Mouse (Mus musculus): ENCODE results near the gene Psip1.
"Not testable (repeated sequence)": the region's sequence is repeated elsewhere in the genome, so short reads cannot be mapped to it uniquely, and the experiment has no call there.

The Psip1 gene

DNA sequence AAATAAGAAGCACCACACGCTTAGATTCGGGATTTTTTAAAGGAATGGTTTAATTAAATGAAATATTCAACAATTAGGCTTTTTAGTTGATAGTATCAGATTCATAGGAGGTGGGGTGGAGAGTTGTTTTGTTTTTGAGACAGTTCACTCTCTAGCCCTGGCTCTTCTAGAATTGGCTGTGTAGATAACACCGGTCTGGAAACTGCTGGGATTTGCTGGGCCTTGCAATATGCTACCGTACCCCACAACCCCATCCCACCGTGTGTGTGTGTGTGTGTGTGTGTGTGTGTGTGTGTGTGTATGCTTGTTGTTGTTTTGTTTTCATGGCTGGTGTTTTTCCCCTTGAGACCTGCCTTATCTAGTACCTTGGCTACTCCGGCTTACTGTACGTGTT is 14.8 kb upstream of the Psip1 start:
- DNase-seq (ENCODE audit: extremely low read depth, low read depth, low spot score) = no peak

DNA sequence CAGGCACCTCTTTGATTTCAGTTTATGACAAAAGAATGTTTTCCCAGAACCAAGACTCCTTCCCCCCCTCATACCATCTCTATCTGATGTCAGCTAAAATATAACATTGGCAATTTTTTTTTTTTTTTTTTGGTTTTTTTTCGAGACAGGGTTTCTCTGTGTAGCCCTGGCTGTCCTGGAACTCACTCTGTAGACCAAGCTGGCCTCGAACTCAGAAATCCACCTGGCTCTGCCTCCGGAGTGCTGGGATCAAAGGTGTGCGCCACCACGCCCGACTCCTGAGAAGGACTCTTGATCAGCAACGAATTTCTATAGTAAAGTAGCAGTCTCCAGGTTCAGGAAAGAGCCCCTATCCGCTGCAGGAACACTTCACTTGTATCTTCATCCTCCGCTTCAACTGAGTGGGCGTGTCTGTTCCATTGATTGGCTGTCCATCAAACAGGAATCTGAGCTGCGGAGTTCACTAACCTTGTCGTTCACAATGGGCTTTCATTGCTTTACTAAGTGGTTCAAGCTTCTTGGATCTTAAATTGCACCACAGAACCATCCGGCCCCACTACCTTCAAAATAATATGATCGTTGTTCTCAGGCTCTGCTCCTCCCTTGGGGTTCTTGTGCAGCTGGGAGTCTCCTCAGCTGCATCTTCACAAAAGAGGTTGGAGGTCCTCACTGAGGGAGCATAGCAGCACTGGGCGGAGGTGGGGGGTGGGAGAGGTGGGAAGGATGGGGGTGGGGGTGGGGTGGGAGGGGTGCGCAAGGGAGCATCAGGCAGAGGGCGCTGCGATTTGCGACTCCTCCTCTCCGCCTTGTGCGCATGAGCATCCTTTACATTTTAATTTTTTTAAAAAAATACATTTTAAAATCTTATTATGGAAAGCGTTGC is 14.1 kb upstream of the Psip1 start:
- DNase-seq (ENCODE audit: extremely low read depth, low read depth, low spot score) = no peak

DNA sequence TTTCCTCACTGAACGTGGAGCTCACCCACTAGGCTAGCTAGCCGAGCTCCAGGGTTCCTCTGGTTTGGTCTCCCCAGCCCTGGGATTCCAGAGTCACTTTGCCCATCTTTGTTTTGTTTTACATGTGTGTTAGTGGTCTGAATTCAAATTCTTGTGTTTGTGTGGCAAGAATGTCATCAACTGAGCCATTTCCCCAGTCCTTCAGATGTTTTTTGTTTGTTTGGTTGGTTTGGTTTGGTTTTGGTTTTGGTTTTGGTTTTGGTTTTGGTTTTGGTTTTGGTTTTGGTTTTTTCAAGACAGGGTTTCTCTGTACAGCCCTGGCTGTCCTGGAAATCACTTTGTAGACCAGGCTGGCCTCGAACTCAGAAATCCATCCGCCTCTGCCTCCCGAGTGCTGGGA is 10.8 kb upstream of the Psip1 start:
- not testable (repeated sequence) for DNase-seq (ENCODE audit: extremely low read depth, low read depth, low spot score)

DNA sequence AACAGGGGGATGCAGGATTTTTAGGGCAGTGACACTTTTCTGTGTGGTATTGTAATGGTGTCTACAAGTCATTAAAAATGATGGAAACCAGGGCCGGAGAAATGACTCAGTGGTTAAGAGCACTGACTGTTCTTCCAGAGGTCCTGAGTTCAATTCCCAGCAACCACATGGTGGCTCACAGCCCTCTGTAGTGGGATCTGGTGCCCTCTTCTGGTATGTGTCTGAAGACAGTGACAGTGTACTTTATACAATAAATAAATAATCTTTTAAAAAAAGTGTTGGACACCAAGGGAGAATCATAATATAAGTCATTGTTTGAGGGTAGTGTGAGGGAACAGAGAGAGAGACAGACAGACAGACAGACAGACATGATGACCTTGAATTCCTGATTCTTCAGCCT is 6.9 kb upstream of the Psip1 start:
- DNase-seq (ENCODE audit: extremely low read depth, low read depth, low spot score) = no peak

DNA sequence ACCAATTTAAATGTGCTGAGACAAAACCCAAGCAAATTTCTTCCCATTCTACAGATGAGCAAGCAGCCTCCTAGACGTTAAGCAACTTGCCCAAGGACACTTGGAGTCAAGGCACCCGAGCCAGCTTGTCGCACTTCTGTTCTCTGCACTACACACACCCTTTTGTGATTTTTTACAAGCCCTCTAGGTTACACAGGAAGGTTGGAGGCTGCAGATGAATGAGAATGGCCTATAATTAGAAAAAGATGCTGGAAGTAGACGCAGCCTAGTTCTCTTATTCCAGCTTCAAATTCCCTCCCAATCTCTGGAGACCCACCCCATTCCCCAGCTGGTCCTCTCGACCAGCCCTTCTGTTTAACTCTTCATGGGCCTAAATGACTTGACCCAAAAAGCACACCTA is 2.9 kb upstream of the Psip1 start:
- DNase-seq (ENCODE audit: extremely low read depth, low read depth, low spot score) = no peak

DNA sequence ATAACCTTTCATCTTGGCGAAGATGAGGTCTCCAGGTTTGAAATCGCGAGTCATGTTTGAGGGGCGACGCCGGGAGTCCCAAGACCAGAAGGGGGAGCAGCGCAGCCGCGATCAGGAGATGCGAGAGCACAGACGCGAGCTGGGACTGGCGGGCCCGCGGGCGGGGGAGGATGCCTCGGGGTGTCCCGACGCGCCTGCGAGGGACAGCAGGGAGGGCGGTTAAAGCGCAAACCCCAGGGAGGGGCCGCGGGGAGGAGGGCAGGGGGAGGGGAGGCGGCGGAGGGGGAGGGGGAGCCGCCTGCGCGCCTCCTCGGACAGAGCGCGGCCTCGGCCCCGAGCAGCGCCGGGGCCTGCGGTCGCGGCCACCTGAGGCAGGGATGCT is 533 bp downstream of the Psip1 start:
- DNase-seq (ENCODE audit: extremely low read depth, low read depth, low spot score) = no peak

DNA sequence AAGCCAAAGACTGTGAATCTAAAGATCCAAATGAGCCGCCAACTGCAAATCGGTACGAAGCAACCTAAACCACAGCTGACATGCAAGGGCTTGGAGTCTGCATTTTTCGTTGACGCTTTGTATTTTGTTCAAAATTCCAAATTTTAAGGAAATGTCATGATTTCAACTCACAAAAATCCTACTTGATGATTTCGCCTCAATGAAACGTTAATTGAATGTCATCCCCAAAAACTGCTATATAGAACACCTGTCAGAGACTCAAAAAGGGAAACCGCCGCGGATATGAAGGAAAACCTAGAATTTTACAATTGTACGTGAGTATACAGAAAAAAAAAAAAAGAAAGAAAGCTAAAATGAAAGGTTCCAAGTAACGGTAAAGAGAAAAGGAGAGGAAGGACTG is 1.0 kb downstream of the Psip1 start:
- DNase-seq (ENCODE audit: extremely low read depth, low read depth, low spot score) = no peak

DNA sequence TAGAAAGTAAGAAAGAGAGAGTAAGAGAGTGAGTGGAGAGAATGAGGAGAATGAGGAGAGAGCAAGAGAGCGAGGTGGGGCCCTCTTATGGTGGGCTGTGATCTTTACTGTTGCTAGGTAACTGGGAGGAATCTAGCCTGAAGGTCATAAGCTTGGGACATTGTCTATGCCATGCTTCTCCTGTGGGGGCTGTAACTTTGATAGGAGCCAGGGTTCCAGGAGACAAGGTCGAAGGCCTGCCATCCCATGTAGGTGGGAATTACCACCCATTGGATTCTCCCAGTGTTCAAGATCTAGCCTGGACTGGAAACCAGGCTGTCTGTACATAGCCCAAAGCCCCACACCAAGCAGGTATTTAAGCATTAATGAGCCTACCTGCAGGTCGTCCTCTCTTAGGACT is 18.1 kb downstream of the Psip1 start:
- DNase-seq (ENCODE audit: extremely low read depth, low read depth, low spot score) = no peak

DNA sequence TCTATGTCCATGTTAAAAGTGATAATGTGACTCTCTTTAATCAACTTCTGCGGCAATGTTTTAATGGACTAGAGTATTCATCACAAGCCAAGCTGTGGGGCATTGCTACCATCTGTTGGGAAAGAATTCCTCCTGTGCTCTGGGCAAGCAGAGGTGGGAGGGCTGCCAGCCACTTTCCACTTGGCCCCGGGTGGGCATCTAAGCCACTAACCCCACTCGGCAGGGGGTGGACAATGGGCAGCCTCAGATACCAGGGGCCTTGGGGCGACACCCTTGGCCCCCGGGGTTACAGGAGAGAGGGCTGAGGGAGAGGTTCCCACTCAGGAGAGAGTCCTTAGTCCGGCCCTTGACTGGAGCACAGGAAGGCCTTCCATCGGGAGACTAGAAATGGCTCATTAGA is 18.6 kb downstream of the Psip1 start:
- DNase-seq (ENCODE audit: extremely low read depth, low read depth, low spot score) = no peak

DNA sequence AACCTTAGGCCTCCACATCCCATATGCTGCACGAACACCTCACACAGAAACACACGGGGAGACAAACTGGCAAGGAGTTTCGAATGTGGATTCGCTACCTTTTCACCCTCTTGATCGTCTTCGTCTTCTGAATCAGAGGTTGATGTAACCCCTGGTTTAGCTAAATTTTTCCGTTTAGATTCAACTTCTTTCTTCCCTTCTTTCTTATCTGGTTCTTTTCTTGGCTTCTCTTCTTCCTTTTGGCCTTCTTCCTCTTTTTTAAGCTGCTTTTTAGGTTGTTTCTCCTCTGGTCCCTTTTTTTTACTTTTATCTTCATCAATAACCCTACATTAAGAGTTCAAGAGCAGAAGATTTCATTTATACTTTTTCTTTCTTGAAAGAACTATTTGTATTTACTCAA is 21.4 kb downstream of the Psip1 start:
- DNase-seq (ENCODE audit: extremely low read depth, low read depth, low spot score) = no peak

DNA sequence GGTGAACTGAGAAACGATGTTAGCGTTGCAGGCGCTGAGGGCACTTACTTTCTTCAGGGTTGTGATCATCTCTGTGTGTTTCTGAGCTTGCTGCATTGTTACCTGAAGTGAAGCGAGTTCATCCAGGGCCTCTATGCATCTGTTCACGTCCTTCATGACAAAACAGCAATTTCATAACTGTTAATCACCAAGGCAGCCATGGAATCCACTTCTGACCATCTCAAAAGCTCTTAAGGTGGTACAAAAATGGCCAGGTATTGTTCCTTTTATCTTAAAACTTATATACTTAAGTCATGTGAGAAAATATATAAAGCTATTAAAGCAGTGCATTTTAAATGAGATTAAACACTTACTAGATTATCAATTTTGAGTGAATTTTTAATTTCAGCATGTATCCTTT is 26.2 kb downstream of the Psip1 start:
- no peak for DNase-seq (ENCODE audit: extremely low read depth, low read depth, low spot score)

DNA sequence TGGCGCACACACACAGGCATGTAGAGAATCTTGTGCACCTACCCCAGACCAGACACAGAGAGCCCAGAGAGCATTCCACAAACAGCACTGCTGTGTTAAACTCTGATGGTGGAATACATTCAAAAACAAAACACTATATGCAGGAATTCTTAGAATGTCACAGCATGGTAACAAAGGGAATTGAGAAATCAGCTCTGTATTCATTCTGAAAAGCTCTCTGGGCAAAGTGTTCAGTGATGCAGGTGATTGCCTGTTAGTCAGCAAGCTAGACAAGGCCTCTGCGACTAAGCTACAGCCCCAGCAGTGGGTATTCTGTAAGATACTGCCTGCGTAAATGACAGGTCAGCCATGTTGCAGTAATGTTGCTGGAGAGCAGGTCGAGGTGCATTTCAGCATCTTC is 35.5 kb downstream of the Psip1 start:
- DNase-seq (ENCODE audit: extremely low read depth, low read depth, low spot score) = no peak

DNA sequence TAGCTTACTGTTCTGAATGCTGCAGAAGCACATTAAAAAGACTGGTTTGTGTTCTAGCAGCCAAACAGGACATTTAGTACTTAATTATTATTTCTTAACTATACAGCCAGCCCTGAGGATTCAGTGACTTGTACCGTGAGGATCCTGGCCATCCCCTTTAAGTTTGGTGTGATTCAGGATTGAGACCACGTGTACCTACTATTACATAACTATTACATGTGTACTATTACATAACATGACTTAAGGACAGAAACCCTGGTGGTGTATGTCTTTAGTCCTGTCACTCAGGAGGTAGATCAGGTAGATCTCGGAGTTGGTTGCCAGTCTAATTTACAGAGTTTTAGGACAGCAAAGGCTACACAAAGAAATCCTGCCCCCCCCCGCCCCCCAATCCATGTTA is 45.2 kb downstream of the Psip1 start:
- no peak for DNase-seq (ENCODE audit: extremely low read depth, low read depth, low spot score)

DNA sequence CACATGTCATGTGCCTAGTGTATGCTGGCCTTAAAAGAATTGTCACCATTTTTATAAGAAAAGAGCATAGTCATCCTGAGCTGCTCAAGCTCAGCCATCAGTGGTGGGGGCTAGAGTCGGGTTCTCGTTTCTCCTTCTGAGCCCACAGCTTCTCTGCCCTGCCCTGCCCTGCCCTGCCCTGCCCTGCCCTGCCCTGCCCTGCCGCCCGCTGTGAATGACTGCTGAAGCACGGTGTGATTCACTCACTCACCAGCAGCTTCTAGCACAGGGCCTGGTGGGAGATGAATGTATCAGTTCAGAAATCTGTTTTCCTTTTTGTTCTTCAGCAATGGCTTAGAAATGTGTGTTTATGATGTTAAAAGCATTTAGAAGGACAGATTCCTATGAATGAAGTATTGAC is 47.2 kb downstream of the Psip1 start:
- DNase-seq (ENCODE audit: extremely low read depth, low read depth, low spot score) = no peak

DNA sequence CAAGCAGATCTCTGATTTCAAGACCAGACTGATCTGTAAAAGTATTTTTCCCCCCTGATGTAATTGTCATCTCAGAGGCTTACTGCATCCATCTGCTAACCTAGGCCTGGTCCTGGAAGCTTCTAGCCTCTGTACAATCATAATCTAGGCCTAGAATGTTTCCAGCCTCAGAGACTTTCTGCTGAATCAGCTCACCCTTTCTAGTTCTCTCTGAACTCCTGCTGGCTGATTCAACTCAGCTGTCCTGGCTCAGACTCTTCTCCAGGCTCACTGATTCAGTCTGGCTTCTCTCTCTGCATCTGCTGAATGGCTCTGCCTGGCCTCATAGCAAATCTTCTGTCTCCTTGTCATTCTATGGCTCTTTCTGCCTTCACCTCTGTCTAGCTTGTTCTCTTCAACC is 48.1 kb downstream of the Psip1 start:
- DNase-seq (ENCODE audit: extremely low read depth, low read depth, low spot score) = no peak

DNA sequence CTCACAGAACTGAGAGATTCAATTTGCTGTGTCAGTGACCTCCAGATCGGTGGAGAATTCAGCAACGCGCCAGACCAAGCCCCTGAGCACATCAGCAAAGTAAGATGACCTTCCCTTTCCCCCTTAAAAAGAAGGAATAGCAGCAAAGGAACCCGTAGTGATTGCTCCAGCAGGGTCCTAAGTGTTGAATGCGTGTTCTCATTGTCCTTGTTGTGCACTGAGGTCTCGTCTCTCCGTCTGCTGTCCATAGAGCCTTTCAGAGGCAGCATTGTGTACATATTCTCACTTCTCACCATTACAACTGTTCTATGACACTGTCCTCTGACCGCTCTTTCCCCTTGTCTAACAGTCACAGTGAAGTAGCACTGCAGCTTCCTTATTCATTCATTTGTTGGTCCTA is 49.9 kb downstream of the Psip1 start:
- DNase-seq (ENCODE audit: extremely low read depth, low read depth, low spot score) = no peak

DNA sequence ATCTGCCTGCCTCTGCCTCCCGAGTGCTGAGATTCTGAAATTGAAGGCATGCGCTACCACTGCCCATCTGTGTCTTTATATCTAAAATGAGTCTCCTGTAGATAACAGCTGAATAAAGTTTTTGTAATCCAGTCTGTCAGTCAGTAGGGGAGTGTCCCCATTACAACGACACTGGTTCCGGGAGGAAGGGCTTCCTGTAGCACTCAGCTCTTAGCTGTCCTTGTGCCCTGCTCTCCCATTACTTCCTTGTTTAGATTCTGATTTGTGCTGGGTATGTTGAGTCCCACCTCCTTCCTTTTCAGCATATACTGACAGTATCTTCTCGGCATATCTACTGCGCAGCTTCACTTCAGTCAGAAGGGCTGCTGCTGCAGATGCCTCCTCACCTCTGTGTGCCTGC is 53.4 kb downstream of the Psip1 start:
- DNase-seq (ENCODE audit: extremely low read depth, low read depth, low spot score) = no peak

DNA sequence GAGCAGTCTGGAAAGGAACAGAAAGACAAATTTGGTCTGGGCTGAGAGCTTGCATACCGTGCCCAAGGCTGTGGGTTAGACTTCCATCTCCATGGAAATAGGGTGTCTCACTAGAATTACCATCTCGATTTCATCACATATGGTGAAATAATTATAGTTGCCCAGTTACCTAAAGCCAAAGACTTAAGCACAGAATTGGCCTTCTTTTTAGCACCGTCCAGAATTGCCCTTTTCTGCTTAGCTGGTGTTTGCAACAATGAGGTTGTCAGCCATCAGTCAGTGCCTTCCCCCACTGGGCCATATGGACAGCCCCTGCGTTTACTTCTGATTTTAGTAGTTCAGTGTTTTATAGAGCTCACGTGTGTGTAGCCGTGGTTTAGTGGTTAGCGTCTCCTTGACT is 54.3 kb downstream of the Psip1 start:
- DNase-seq (ENCODE audit: extremely low read depth, low read depth, low spot score) = no peak

DNA sequence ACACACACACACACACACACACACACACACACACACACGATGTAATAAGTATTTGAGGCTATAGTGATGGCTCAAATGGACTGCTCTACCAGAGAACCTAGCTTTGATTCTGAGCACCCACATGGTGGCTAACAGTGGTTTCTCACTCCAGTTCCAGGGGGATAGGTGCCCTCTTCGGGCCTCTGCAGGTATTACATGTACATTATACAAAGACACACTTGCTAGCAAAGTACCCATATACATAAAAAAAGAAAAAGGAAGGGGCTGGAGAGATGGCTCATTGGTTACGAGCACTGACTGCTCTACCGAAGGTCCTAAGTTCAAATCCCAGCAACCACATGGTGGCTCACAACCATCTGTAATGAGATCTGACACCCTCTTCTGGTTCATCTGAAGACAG is 57.4 kb downstream of the Psip1 start:
- no peak for DNase-seq (ENCODE audit: extremely low read depth, low read depth, low spot score)

DNA sequence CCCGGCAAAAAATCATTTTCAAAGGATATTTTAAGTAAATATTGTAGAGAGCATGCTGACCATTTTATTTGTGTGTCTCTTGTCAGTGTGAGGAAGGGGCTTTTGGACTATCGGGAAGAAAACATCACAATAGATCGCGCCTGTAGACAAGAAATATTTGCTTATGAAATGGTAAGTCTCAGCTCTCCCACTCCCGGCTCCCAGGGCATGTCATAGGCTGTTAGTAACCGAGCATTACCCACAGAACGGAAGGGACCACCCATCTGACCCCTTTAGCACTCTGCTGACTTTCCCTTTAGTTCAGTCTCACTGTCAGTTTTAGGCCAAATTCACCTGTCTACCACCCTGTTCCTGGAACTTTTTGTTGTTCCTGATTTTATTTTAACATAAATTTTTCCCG is 58.6 kb downstream of the Psip1 start:
- DNase-seq (ENCODE audit: extremely low read depth, low read depth, low spot score) = no peak

DNA sequence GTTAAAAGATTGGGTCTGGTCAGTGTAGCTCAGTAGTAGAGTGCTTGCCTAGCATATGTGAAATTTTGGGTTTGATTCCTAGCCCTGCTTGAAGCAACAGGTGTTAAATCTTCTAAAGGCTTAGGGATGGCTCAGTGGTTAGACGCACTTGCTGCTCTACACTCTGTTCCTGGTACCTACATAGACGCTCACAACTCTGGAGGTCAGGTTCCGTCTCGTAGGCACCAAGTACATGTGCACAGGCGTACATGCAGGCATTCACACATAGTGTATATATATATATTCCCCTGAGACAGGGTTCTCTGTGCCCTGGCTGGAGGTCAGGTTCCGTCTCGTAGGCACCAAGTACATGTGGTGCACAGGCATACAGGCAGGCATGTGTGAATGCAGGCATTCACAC is 59.1 kb downstream of the Psip1 start:
- no peak for DNase-seq (ENCODE audit: extremely low read depth, low read depth, low spot score)

DNA sequence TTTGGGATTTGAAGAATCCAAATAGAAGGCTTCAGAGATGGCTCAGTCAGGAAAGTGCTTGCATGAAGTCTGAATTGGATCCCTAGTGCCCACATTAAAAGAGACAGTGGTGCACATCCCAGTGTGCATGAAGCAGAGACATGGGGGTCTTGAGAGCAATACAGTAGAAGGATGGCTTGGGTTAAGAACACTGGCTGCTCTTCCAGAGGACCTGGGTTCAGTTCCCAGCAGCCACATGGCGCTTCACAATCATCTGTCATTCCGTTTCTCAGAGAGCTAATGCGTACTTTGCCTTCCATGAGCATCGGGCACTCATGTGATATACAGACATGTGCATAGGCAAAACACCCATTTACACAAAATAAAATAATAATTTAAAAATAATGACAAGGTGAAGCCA is 61.1 kb downstream of the Psip1 start:
- DNase-seq (ENCODE audit: extremely low read depth, low read depth, low spot score) = no peak

DNA sequence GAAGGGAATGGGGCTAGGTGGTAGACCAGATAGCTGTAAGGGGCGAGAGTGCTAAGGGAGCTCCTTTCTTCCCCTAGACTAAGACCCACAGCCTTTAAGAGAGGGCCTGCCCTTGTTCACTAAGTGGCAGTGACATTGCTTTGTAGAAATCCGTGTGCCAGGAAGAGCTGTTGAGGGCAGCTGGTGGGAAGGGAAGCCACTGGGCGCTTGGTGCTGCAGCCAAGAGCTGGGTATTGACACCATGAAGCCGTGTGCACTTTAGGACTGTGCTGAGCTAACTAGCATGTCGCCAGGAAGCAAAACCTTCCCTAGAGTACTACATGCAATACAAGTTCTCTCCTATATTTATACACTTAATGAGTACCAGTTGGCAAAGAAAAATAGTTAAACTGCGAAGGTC is 62.6 kb downstream of the Psip1 start:
- DNase-seq (ENCODE audit: extremely low read depth, low read depth, low spot score) = no peak

Data from fat pad, adult 2 months (tissue).